Mouse (Mus musculus) fat pad, adult 2 months (tissue): Measurements from ENCODE around the gene Rfx2.

Experiments
- DNase-seq: peaks from one replicate; pipeline ENCODE4 v3.0.0-alpha.2; 2011; ENCODE audit warnings: low read depth, low spot score; ENCODE audit errors: extremely low read depth

Rfx2 gene

DNA sequence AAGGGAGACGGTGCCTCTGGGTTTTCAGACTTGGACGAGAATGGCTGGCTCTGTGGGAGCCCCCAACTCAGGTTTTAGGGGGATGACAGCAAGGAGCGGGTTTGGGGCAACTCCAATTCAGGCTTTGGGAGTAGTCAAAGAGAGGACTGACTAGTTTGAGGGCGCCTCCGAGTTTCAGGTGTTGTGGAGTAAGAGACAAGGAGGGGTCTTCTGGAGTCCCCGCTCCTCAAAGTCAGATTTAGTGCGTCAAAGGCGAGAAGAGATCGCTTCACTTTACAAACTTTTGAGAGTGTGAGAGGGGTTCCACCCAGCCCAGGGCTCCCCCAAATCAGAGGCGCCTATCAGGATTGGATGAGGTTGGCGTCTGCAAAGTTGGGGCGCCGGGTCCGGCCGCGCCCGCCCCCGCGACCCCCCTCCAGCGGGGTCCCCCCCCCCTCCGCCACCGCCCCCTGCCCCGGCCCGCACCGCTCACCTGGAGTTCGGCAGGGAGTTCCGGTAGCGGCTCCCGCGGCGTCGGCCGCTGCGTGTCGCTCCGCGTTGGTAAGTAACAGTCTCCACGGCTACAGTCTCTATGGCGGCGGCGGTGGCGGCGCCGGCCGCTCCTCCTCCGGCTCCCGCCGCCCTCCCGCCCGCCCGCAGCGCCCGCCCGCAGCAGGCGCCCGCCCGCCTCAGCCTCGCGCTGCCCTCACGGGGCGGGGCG is at the start of gene Rfx2:
Gene Rfx2, minus strand, starts transcription at position 603 of the 700 bp plus-strand sequence.
- DNase-seq, result no peak

DNA sequence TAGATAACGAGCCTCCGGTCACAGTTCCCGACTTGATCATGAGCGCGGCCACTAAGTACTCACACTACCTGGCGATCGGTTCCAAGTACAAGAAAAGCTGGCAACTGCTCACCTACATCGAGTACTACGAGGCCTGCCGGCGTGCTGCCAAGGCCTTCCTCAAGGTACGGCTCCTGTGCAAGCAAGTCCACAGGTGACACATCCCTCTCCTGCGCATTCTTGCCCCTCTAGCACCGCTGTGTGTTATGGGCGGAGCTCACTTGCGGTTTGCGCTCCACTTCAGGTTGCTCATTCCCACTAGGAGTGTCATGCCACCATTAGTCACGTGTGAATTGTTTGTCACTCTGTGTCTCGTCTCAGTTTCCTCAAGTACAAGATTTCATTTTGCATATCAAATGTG is 46.6 kb upstream of the Rfx2 start:
- DNase-seq, result peak; percentile 77

DNA sequence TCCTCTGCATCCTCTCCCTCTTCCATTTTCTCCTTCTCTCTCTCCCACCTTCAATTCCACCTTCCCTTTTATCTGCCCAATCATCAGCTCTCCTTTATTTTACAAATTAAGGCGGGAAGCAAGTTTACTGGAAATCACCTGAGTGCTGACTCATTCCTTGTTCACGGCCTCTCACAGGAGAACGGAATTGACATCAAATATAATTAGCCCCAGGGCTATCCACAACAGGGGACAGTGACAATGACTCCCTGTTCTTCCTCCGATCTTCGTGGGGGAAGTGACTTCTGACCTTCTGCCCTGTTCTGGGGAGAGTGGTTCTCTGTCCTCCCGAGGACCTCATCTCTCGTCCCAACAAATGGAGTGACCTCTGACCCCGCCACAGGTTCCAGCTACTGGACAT is 46.2 kb upstream of the Rfx2 start:
- DNase-seq, result no peak

DNA sequence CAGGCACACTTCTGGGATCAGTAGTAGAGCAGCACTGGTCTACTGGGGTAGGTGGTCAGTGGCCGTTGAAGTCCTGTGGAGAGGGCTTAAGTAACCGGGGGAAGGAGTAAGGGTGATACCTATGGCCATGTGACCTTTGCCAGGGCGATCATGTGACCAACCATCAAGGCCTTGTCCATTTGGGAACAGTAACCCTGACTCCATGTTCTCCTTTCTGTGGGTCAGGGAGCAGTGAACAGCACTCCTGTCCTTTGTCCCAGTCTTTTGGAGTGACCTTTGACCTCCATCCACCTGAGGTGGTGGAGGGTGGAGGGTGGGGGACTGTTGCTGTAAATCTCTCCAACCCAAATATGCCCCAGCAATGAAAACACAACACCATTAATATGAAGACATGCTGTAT is 45.7 kb upstream of the Rfx2 start:
- no peak for DNase-seq

DNA sequence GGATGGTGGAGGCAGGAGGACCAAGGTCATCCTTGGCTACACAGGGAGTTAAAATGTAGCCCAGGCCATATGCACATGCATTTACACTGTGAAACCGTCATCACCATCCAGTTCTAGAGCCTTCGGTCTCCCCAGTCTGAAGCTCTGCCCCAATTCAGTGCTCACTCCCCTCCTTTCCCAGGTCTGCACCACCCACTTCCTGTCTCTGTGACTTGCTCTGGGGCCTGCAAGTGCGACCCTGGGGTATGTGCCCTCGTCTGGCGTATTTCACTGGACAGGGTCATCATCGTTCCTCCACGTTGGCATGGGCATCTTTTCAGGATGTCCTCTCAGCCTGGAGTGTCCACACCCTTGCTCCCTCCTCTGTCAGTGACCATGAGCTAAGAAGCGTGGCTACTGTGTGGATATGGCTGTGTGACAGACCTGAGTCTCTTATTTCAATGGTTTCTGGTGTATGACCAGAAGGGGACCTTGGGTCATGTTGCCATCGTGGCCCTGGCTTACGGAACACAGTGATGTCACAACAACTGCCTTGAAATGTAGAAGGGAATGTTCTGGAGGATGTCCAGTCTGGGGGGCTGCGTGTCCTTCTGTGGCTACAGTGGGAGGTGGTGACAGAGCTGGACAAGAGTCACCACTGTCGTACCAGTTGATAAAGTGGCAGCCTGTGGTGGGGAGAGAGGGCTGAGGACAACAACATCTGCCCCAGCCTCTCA is 44.3 kb upstream of the Rfx2 start, which contains the start of gene 1700061G19Rik:
Gene 1700061G19Rik, plus strand, starts transcription at position 542 of the 716 bp plus-strand sequence.
- DNase-seq, result no peak

DNA sequence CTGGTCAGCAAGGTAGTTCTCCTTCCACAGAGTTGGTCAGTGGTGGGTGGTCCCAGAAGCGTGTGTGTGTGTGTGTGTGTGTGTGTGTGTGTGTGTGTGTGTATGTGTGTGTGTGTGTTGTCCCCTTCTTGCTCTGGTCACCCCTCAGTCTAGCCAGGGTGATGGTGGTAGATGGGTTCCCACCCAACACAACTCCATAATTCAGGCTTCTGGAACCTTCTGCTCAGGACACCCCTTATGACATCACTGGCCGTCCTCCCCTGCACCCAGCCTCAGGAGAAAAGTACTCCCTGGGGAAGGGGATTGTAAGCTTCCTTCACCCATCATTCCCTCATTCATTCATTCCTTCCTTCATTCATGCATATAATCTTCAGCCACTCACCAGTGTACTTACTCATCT is 43.4 kb upstream of the Rfx2 start, which contains the start of gene Acsbg2:
Gene Acsbg2, minus strand, starts transcription at position 211 of the 400 bp plus-strand sequence.
- DNase-seq, result no peak

DNA sequence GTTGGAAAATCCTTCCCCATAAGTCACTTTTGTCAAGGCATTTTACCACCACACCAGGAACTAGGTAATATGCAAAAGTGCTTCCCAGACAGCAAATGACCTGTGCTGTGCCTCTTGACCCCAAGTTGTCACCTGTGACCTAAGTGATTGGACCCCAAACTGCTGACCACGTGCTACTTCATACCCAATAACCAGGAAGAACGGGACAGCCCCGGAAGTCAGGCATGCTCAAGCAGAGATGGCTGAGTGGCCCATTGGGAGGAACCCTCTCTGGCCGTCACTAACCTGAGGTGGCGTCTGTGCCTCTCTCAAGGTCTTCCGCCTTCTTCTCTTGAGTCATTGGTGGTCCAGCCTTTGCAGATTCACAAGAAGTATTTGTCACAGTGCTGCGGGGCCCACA is 41.7 kb upstream of the Rfx2 start:
- no peak for DNase-seq

DNA sequence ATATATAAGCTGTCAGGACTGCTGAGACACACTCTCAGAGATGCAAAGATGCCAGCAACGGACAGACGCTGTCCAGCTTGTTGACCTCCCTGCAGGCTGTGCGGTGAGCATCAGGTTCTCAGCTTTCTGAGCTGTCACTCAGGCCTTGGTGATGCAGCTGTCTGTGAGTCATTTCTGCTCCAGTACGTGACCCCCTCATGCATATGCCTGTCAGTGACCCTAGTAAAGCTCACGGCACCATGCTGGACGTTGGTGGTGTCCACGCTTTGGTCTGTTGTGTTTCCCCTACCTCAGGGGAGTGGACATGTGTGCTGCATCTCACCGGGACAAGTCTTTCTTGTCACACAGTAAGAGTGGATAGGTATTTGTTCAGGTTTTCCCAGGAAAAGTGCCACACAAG is 41.0 kb upstream of the Rfx2 start:
- no peak for DNase-seq

DNA sequence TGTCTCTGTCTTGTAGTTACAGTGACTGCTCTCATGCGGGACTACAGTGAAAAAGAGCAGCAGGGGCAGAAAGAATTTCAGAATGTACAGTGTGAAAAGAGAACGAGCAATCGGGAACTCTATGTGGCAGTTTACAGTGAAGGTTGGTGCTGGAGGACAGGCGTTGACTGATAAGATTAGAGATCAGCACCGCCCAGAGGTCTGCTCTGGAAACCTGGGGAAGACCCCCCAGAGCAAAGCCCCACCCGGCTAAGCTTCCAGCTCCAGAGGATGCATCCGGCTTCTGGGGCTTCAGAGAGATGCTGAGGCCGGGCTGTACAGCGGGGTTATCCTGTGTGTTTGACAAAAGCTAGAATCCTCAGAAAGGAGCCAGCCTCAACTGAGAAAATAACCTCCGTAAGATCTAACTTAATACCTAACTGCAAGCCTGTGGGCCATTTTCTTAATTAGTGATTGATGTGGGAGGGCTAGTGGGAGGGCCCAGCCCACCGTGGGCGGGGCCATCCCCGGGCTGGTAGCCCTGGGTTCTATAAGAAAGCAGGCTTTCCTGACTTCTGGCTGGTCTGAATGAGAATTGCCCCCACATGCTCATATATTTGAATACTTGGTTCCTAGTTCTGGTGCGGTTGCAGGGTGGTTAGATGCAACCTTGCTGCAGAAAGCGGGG is 39.6 kb upstream of the Rfx2 start:
- DNase-seq, result no peak

DNA sequence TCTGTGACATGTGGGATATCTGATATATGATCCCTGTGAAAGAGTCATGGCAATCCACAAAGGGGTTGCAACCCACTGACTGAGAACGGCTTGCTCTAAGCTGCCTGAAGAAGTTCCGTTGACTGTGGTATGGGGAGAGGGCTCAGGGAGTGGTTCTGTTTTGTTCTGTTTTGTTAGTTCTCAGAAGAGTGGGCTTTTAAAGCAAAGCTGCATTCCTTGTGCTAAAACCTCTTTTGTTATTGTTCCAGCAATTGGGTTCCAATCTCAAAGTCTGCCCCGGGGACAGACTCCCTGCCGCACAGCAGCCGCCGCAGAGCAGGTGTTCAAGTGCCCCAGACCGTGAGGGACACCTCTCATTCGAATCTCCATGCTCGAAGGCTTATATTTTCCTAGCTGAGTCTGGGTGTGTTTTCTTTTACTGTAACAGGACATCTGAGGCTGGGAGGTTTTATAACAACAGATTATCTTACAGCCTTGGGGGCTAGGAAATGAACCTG is 38.7 kb upstream of the Rfx2 start:
- DNase-seq, result no peak

DNA sequence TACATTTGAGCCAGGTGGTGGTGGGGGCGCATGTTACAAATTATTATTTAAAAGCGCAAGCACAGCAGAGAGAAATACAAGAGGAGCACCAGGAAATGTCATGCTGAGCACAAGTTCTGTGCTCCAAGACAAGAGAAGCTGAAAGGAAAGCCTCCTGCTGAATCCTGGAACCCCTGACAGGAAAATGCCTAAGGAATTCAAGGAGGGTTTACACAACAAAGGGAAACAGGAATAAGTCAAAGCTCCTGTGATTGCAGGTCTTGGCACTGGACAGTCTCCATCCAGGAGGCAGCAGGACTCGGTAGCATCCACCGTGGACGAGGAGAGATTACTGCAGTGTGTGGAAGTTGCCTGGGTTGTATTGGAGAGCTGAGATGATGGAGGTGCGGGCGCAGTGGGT is 35.3 kb upstream of the Rfx2 start:
- DNase-seq, result no peak

DNA sequence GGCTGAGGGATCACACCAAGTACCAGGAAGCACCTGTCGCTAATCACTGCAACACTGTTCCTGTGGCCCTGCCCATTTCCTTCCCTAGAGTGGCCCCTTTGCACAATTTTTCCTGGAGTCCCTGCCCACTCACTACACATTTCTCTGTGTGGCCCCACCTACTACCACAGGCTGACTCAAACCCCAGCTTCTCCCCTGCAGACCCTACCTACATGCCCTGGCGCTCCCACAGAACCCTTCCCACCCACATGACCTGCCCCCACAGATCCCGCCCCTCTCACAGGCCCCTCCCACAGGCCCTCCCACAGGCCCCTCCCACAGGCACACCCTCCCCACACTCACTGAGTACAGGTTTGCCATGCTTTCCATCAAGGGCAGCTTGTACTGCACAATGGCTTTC is 30.4 kb upstream of the Rfx2 start:
- DNase-seq, result no peak

DNA sequence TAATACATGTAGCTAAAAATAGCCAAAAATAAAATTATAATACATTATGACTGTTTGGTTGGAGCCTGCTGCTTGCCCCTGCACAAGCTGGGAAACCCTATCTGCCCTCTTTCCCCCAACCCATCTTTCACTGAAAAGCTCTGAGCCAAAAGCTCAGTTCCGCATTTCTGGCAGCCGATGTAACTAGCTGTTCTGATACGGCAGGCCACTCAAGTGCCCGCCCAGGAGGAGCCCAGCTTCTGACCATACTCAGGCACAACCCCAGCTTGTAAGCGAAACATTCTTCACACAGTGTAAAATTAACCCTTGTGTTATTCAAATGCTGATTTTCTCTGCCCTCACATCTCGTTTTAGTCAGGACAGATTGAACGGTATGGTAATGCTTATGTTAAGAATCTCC is 28.1 kb upstream of the Rfx2 start:
- no peak for DNase-seq

DNA sequence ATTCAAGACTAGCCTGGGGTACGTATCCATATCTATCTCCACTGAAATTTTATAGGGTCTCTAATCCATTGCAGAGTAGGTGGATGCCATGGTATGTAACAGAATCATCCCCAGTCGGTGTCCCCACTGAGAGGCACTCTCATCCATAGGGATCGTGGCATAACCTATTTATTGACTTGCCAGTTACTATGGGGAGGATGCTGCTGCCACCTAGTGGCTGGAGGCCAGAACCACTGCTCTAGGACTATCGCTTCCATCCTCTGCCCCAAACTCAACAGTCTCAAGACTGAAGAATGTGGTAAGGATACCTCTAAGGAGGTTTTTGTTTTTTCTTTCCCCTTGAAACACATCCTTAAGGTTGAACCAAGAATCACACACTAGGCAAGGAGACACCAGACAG is 27.4 kb upstream of the Rfx2 start:
- no peak for DNase-seq

DNA sequence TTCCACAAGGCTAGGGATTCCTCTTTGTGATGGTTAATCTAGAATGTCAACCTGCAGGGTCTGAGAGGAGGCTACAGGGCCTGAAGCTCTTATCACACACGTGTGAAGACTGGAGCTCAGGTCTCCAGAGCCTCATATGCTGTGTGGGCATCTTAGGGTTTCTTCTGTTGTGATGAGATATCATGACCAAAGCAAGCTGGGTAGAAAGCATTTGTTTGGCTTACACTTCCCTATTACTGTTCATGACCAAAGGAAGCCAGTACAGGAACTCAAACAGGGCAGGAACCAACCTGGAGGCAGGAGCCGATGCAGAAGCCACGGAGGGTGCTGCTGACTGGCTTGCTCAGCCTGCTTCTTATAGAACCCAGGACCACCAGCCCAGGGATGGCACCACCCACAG is 24.6 kb upstream of the Rfx2 start:
- DNase-seq, result no peak

DNA sequence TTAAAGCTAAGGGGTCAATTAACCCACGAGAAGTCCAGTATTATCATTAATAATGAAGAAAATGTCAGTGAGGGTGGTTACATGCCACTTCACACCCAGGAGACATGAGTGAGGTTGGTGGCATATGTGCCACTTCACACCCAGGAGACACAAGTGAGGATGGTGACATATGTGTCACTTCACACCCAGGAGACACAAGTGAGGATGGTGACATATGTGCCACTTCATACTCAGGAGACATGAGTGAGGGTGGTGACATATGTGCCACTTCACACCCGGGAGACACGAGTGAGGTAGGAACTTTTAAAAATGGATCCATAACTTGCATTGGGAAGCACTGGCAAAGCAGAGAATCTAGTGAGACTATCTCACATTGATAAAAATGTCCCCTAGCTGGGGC is 20.4 kb upstream of the Rfx2 start:
- no peak for DNase-seq

DNA sequence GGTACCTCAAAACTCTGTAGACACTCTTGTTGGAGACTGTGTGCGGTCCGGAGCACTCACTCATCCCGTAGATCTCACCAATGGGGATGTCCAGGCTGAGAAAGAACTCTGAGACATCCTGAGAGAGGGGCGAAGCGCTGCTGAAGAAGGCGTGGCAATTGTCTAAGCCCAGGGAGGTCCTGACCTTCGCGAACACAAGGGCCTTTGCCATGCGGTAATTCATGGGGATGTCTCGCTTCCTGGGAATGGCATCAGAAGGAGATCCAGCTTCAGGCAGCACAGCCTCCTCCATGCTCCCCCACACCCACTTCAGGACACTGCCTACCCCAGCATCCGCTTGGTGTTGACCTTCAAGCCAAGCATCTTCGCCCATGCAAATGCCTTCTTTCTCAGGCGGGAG is 18.9 kb upstream of the Rfx2 start:
- no peak for DNase-seq

DNA sequence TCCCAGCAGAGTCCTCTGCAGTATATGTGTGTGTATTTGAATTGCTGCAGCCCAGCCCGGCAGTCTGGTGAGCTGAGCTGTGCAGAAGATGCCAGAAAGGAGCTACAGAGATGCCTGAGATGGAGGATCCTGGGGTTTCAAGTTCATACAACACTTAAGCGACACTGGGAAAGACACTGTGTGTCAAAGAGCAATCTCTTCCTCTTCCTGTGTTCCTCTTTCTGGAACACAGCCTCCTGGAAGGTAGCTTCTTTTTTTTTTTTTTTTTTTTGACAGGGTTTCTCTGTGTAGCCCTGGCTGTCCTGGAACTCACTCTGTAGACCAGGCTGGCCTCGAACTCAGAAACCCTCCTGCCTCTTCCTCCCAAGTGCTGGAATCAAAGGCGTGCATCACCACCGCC is 18.0 kb upstream of the Rfx2 start:
- no peak for DNase-seq

DNA sequence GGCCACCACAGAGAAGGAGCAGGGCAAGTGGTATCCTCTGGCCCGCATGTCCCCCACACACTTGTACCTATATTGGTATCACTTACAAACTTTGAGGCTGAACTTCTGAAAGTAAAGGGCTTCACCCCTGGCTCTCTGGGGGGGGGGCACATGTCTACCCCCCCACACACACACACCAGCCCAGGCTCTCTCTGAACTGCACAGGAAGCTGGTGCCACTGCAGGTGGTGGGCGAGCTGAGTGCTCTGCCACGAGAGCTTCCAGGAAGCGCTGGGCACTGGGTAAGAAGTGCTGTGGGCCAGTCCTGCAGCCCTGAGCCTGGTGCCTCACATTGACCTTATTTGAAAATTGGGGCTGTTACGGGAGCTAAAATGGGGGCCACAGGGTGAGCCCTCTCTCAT is 12.9 kb upstream of the Rfx2 start:
- no peak for DNase-seq

DNA sequence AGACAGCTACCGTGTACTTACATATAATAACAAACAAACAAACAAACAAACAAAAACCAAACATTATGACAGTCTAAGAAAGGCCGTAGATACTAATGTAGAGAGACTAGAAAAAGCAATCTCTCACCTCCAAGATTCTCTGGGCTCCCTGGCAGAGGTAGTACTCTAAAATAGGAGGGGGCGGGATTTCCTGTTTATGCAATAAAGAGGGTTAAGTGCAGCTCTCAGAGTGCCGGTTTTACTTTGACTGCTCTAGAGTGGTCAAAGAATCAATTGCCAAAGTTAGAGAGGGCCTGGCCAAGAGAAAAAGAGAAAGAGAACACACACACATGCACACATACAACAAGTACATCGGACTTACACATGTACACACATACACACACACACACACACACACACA is 11.4 kb upstream of the Rfx2 start:
- no peak for DNase-seq

DNA sequence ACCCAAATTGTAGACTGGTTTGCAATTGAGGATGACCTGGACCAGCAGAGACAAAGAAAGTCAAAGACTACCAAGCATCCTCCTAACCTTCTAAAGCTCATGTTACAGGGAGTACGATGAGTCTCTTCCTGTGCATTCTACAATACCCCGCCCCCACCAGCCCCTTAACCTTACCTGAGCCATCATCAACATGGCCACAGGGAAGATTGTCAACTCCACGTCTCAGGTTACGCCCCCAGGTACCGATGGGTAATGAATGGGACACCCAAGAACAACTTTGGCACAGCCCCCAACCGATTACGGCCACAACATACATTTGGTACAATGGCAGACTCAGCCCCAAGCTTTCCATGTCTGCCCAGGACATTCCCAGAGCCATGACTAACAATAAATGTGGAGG is 9.7 kb upstream of the Rfx2 start:
- no peak for DNase-seq

DNA sequence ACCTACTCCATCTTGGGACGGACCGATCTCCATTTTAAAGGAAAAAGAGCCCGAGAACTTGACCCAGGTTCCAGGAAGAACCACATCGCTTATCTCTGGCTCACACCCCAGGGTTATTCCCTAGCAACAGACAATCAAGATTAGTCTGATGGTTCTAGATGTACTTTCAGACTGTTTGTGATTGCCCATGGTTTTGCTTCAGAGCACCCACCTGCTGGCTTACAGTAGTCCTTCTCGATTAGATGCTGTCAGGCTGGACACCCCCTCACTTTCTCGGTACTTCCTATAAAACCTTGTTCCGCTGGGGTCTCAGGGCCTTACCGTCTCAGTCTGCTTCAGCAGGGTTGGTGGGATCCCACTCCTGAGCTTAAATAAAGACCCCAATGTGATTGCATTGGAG is 5.5 kb upstream of the Rfx2 start:
- no peak for DNase-seq
